Mouse (Mus musculus): ENCODE results near the gene Frmd5. TPM values are rescaled to one million over a fixed set of nuclear protein-coding genes. Genes with fewer than 3 reads are reported as not detected.
A peak's percentile ranks its signal among the peaks of the same experiment; 100 is the strongest.

The Frmd5 gene
- polyA plus RNA-seq, 1 experiment from 2014 or later, result 0.42 TPM

- DNase-seq (ENCODE audit: low spot score), result no peak
- ATAC-seq (replicated peaks; ENCODE audit: low FRiP score, low read depth), result no peak
- no peak overlapping the region for H3K27ac ChIP-seq
- H3K4me2 ChIP-seq (ENCODE audit: low read length), result no peak overlapping the region
- TF ChIP-seq CTCF (IDR thresholded peaks at IDR 0.05; ENCODE audit: low read depth), result no peak
- 50% methylated on average over 7 of the region's 7 CpGs for WGBS
- H3K9ac ChIP-seq (ENCODE audit: low read depth, low read length), result no peak overlapping the region
- H3K4me3 ChIP-seq (replicated peaks; ENCODE audit: low read depth, low read length), result no peak overlapping the region
- no peaks in the 10 kb centered on the region for H3K36me3 ChIP-seq (ENCODE audit: insufficient read depth, low read length)
- H3K27me3 ChIP-seq (ENCODE audit: insufficient read depth, low read length), result no peaks in the 10 kb centered on the region
- H3K4me1 ChIP-seq (replicated peaks; ENCODE audit: insufficient read depth, low read length), result no peaks in the 10 kb centered on the region
- H3K9me3 ChIP-seq (replicated peaks; ENCODE audit: low read length), result no peaks in the 10 kb centered on the region
Observed at GRCm38 (mm10) chr2:121598249-121598648, 208.6 kb downstream of the Frmd5 start.

DNA sequence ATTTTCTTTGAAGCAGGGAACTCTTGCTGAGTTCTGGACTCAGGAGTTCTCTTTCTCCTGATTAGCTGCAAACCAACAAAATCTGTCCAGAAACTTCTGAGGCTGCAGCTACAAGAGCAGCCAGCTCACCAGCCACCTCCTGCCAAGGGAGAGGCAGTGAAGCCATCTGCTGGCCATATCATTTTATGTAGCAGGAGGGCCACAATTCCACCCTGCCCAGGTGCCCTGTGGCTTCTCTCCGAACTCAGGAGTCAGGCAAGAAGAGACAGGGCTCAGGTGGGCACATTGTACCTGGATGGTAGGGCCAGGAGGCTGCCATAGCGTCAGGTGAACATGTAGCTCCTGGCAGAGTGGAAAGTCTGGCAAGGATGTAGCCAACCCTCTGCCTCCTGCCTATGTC lies 210.3 kb downstream of the Frmd5 start:
- WGBS, result 76% methylated on average over 2 of the region's 2 CpGs

GRCm38 (mm10) chr2:121594660-121595291 lies 212.1 kb downstream of the Frmd5 start:
- H3K9ac ChIP-seq (ENCODE audit: low read depth, low read length), result no peak overlapping the region
- no peaks in the 10 kb centered on the region for H3K36me3 ChIP-seq (ENCODE audit: insufficient read depth, low read length)
- no peaks in the 10 kb centered on the region for H3K9me3 ChIP-seq (replicated peaks; ENCODE audit: low read length)
- no peak for DNase-seq (ENCODE audit: low spot score)
- ATAC-seq (replicated peaks; ENCODE audit: low FRiP score, low read depth), result no peak
- no peaks in the 10 kb centered on the region for H3K4me1 ChIP-seq (replicated peaks; ENCODE audit: insufficient read depth, low read length)
- no peak overlapping the region for H3K4me3 ChIP-seq (replicated peaks; ENCODE audit: low read depth, low read length)
- no peak overlapping the region for H3K4me2 ChIP-seq (ENCODE audit: low read length)
- H3K27me3 ChIP-seq (ENCODE audit: insufficient read depth, low read length), result no peaks in the 10 kb centered on the region
- no peak for TF ChIP-seq CTCF (IDR thresholded peaks at IDR 0.05; ENCODE audit: low read depth)
- no peak overlapping the region for H3K27ac ChIP-seq
- 19% methylated on average over 8 of the region's 8 CpGs for WGBS

More for the DNA sequence above, 210.3 kb downstream of the Frmd5 start:
- Histone ChIP-seq H3K9me3 (replicated peaks; ENCODE audit: low read length) (no peaks in the 10 kb centered on the region), H3K4me3 (replicated peaks; ENCODE audit: low read depth, low read length) (no peak overlapping the region), H3K4me1 (replicated peaks; ENCODE audit: insufficient read depth, low read length) (no peaks in the 10 kb centered on the region), H3K9ac (ENCODE audit: low read depth, low read length) (no peak overlapping the region), H3K27ac (no peak overlapping the region), H3K27me3 (ENCODE audit: insufficient read depth, low read length) (no peaks in the 10 kb centered on the region), H3K4me2 (ENCODE audit: low read length) (no peak overlapping the region), H3K36me3 (ENCODE audit: insufficient read depth, low read length) (no peaks in the 10 kb centered on the region)
- peak; percentile 23; the same call in 1 of the 2 replicates for TF ChIP-seq CTCF (IDR thresholded peaks at IDR 0.05; ENCODE audit: low read depth)
- DNase-seq (ENCODE audit: low spot score) (no peak), ATAC-seq (replicated peaks; ENCODE audit: low FRiP score, low read depth) (no peak)

DNA sequence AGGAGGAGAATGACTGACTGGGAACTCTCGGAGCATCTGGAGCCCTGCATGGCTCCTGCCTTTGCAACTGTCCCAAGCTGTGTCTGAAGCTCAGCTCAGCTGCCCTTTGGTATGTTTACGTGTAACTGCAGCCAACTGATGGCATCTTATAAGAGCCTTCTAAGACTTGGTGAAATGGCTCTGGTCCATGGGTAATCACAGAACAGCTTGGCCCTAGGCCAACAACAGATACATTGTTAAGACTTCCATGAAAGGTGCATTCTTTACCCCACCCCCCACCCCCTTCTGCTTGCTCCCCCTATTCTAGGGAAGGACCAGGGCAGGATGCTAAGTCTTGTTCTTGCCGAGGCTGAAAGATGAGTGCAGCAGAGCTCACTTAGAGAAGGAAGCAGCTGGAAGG lies 212.8 kb downstream of the Frmd5 start:
- H3K36me3 ChIP-seq (ENCODE audit: insufficient read depth, low read length), result no peaks in the 10 kb centered on the region
- ATAC-seq (replicated peaks; ENCODE audit: low FRiP score, low read depth) (no peak), DNase-seq (ENCODE audit: low spot score) (no peak)
- 58% methylated on average over 3 of the region's 3 CpGs for WGBS
- no peak overlapping the region for H3K9ac ChIP-seq (ENCODE audit: low read depth, low read length)
- no peak for TF ChIP-seq CTCF (IDR thresholded peaks at IDR 0.05; ENCODE audit: low read depth)
- H3K4me1 ChIP-seq (replicated peaks; ENCODE audit: insufficient read depth, low read length), result no peaks in the 10 kb centered on the region
- H3K4me3 ChIP-seq (replicated peaks; ENCODE audit: low read depth, low read length), result no peak overlapping the region
- H3K4me2 ChIP-seq (ENCODE audit: low read length), result no peak overlapping the region
- H3K27ac ChIP-seq, result no peak overlapping the region
- H3K27me3 ChIP-seq (ENCODE audit: insufficient read depth, low read length), result no peaks in the 10 kb centered on the region
- H3K9me3 ChIP-seq (replicated peaks; ENCODE audit: low read length), result no peaks in the 10 kb centered on the region

GRCm38 (mm10) chr2:121588309-121588694 lies 218.6 kb downstream of the Frmd5 start:
- H3K4me1 ChIP-seq (replicated peaks; ENCODE audit: insufficient read depth, low read length), result peaks cover 6% of the 10 kb centered on the region; the same call in 1 of the 2 replicates
- no peaks in the 10 kb centered on the region for H3K9me3 ChIP-seq (replicated peaks; ENCODE audit: low read length)
- WGBS, result 46% methylated on average over 4 of the region's 4 CpGs
- no peak overlapping the region for H3K27ac ChIP-seq
- TF ChIP-seq CTCF (IDR thresholded peaks at IDR 0.05; ENCODE audit: low read depth), result peak; percentile 20; the same call in 1 of the 2 replicates
- H3K36me3 ChIP-seq (ENCODE audit: insufficient read depth, low read length), result no peaks in the 10 kb centered on the region
- H3K9ac ChIP-seq (ENCODE audit: low read depth, low read length), result no peak overlapping the region
- H3K4me2 ChIP-seq (ENCODE audit: low read length), result no peak overlapping the region
- ATAC-seq (replicated peaks; ENCODE audit: low FRiP score, low read depth) (no peak), DNase-seq (ENCODE audit: low spot score) (peak; percentile 62)
- no peak overlapping the region for H3K4me3 ChIP-seq (replicated peaks; ENCODE audit: low read depth, low read length)
- no peaks in the 10 kb centered on the region for H3K27me3 ChIP-seq (ENCODE audit: insufficient read depth, low read length)

GRCm38 (mm10) chr2:121587523-121588308 lies 219.2 kb downstream of the Frmd5 start:
- H3K9me3 ChIP-seq (replicated peaks; ENCODE audit: low read length), result no peaks in the 10 kb centered on the region
- no peaks in the 10 kb centered on the region for H3K36me3 ChIP-seq (ENCODE audit: insufficient read depth, low read length)
- DNase-seq (ENCODE audit: low spot score) (peak; percentile 21), ATAC-seq (replicated peaks; ENCODE audit: low FRiP score, low read depth) (no peak; the same call in 1 of the 2 replicates)
- H3K27me3 ChIP-seq (ENCODE audit: insufficient read depth, low read length), result no peaks in the 10 kb centered on the region
- no peak overlapping the region for H3K4me3 ChIP-seq (replicated peaks; ENCODE audit: low read depth, low read length)
- H3K4me2 ChIP-seq (ENCODE audit: low read length), result no peak overlapping the region
- no peak overlapping the region for H3K9ac ChIP-seq (ENCODE audit: low read depth, low read length)
- no peak for TF ChIP-seq CTCF (IDR thresholded peaks at IDR 0.05; ENCODE audit: low read depth)
- peaks cover 6% of the 10 kb centered on the region; the same call in 1 of the 2 replicates for H3K4me1 ChIP-seq (replicated peaks; ENCODE audit: insufficient read depth, low read length)
- H3K27ac ChIP-seq, result no peak overlapping the region
- WGBS, result 26% methylated on average over 12 of the region's 12 CpGs

Data from kidney, postnatal 0 days (tissue).